Mouse (Mus musculus) liver, embryonic 12.5 days (tissue): ENCODE measurements around the gene Glrb. TPM values are rescaled to one million over a fixed set of nuclear protein-coding genes. Genes with fewer than 3 reads are reported as not detected.

ENCODE experiments used
- polyA plus RNA-seq: library from polyadenylated mRNA; unstranded; fragments of >200 nt; fragmentation: Nextera tagmentation; extraction: Ambion mirVana; gene quantifications from 2 replicates; pipeline ENCODE4 v1.2.1, GENCODE M21; 2016

Gene Glrb
- polyA plus RNA-seq, 1 experiment from 2014 or later: 0.75 TPM

Other genes starting within 250 kb of the Glrb start
- gene Gria2, start 110.8 kb downstream of the Glrb start, polyA plus RNA-seq: 0.07 TPM in 1 of 2 replicates, not detected in the other
- gene Pdgfc, start 122.8 kb upstream of the Glrb start, polyA plus RNA-seq: 2.8 and 2.9 TPM in 2 replicates